Mouse (Mus musculus) C2C12 (cell line): ENCODE data around the gene Mei1.
A peak's percentile ranks its signal among the peaks of the same experiment; 100 is the strongest.

Experiments used
- CEBPB ChIP-seq: IDR thresholded peaks from one replicate; pipeline ENCODE4 v1.6.1; 2011; ENCODE audit warnings: low read depth, mild to moderate bottlenecking, control low read depth, moderate library complexity
- MYOD1 ChIP-seq: IDR thresholded peaks from one replicate; pipeline ENCODE4 v1.6.1; 2011; ENCODE audit warnings: low read depth; ENCODE audit not compliant: control insufficient read depth, insufficient read length

- TF ChIP-seq MYOD1 (peak; percentile 92), CEBPB (no peak)
Measured at GRCm38 (mm10) chr15:82127426-82128374, 57.9 kb downstream of the Mei1 start, which contains the start of gene Ccdc134.
